Mouse (Mus musculus): Measurements from ENCODE around the gene Spp2. TPM values are rescaled to one million over a fixed set of nuclear protein-coding genes. Genes with fewer than 3 reads are reported as not detected.
A peak's percentile ranks its signal among the peaks of the same experiment; 100 is the strongest.

Gene Spp2
- total RNA-seq (2021), result under 1 TPM in 1 of 2 experiments, not detected in 1; 0.70 TPM

DNA sequence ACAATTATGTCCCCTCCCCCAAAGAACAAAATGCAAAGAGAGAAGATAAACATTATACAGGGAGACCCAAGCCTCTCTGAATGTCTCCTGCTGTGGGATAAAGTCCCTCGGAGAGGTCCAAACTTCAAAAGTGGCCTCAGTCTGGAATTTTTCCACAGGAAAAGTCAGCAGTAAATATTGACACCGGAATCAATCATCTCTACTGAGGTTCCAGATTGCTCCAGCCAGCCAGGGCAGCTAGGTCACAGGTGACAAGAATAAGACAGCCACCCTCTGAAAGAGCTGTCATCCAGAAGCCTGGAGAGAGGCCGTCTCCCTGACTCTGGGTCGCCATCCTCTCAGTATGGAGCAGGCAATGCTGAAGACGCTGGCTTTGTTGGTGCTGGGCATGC, at the start of gene Spp2:
TSS of gene Spp2 (plus strand) at position 155 of the 392 bp plus-strand sequence.
- intact Hi-C loops (cut with DNase I), result no loop called here
- no peak for DNase-seq

DNA sequence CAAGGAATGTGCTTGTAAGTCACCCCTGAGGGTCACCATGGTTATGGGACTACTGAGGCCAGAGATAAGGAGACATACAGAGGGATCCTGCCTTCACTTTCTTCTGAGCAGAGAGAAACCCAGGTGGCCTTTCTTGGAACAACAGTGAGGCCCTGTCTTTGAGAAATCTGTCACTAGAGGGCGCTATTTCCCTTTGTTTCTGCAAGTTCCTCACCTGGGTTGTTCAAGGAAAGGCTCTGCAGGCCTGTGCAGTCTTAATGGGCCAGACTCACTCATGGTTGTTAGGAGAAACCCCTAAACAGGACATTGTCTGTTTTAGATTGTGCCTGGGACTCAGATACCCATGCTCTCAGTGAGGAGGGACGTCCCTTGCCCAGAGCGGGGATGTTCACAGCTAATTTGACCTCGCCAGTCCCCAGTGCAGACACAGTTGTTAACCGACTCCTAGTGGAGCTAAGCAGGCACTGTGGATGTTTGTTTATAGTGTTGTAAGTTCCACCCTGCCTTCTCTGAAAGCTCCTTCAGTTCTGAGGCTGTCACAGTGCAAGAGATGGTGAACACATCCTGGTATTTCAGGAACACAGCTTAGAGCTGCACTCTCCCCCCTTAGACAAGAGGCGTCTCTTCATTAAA, 49.2 kb upstream of the Spp2 start:
- peak; percentile 51 for DNase-seq
- intact Hi-C loops (cut with DNase I), result loop anchor here (2.0 to 10.0 kb wide), 3 partner anchors 349 to 837 kb away; no protein-coding TSS in a partner anchor

DNA sequence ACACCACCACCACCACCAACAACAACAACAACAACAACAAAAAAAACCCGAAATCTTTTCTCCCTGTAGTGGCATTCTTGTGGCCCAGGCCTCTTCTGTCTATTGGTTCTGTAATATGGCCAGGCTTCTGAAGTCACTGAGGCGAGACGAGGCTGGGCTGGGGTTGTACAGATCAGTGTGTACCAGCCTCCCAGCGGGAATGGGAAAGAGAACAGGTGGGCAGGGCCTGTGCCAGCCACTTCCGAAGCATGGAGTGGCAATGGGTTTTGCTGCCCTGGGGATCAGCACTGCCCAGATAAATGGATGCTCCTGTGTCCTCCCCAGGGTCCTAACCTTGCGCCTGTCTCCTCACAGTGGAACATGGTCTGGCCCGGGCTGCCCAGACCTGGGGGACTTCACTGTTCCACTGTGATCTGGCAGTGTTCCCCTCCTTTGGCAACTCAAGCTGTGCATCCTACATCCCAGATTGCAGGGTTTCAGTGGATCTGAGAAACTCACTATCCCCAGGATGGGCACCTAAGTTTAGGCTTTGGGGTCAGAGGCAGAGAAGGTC, 48.6 kb upstream of the Spp2 start:
- intact Hi-C loops (cut with DNase I), result loop anchor here (2.0 to 10.0 kb wide), 3 partner anchors 349 to 837 kb away; no protein-coding TSS in a partner anchor
- peak; percentile 62 for DNase-seq

DNA sequence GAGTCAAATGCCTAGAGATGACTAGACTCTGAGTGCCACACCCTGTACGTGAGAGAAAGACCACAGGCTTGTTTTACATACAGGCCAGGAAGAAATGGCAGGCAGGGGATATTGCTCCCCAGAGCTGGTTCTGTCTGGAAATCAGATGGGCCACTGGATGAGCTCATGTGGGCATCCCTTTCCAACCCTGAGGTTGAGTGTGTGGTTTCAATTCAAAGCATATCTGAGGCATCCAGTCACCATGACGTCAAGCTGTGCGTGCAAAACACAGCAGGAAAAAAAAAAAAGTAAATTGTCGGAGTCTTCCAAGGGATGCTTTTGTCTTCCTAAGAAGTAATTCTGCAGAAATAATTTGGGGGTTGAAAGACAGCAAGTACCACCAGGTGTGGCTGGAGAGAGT, 45.7 kb upstream of the Spp2 start:
- intact Hi-C loops (cut with DNase I), result no loop called here
- no peak for DNase-seq

DNA sequence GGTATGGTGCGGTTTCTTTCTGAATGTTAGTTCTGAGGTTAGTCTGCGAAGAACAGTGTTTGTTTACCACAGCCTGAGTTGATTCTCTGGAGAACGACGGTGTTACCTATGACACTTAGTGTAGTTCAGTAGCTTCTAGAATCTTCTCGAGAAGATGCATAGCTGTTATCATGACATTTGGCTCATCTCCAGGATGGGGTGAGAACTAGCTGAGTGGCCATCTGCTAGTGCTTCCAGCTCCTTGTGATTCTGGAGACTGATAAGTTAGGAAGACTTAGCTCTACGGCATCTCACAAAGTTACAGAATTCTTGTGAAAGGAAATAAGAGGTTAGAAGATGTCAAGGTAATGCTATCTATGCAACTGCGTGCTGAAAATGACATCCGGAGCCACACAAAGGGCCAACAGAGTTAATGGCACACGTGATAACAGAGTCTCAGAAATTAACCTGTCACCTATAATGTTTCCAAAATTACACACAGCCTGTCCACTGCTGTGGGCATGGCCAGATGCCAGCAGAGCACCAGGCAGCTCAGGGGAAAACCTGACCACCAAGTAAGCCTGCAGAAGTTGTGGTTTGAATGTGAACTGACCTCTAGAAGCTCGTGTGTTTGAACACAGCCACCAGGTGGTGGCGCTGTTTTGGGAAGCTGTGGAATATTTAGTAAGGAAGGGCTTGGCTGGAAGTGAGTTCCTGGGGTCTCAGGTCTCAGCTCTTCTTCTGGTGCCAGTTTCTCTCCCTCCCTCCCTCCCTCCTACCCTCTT, 39.7 kb upstream of the Spp2 start:
- peak; percentile 19 for DNase-seq
- intact Hi-C loops (cut with DNase I), result no loop called here

DNA sequence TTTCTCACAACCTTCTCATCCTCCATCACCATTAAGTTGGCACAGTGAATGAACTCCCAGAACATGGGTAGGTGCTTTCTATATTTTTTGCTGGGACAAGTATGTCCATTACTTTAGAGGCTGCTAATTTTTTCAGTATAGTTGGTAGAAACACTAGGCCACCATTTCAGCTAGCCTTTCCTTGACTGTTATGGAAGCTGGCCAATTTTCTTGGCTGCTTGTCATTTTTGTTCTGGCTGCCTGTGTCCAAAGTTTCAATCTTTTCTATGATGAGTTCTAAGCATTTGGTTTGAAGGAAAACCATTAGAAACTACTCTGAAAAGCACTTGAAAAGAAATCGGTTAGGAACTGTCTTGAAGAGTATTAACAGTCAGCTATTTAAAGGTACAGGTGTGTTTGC, 28.3 kb upstream of the Spp2 start:
- intact Hi-C loops (cut with DNase I), result loop anchor here (5.0 kb wide), 1 partner anchor 769 kb away; no protein-coding TSS in a partner anchor

DNA sequence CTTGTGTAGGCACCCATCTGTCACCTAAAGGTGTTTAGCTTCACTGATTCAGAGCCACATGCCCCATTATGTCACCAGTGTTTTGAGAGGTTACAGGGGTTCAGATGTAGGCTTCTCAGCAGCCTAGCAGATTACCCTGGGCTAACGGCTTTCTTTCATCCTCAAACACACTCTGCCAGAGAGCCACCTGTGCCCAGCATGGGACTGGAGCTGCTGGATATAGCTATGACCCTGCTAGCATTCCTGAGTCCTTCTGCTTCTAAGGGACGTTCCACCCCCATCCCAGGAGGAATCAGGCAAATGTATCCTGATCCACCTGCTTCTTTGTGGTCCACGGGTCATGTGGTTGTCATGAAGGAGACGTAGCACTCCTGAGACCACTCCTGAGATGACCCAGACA, 15.1 kb upstream of the Spp2 start:
- DNase-seq, result no peak
- intact Hi-C loops (cut with DNase I), result no loop called here

More for the DNA sequence above, 28.3 kb upstream of the Spp2 start:
- DNase-seq, result no peak

DNA sequence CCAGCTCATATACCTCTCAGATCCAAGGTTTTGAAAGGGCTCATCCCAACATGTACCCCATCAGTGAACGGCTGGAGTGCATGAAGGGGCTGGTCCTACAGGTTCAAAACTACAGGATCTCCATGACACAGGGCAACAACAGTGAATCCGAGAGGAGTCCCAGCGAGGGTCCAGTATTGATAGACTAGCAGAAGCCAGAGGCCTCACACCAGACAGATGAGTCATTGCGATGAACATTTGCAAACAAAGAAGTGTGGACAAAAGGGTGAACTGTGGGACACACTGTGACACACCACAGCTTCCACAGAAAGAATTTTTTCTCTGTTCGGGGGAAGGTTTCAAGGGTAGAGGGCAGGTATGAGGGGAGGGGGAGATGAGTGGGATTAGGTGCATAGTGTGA, 13.4 kb upstream of the Spp2 start:
- DNase-seq, result no peak
- intact Hi-C loops (cut with DNase I), result no loop called here

DNA sequence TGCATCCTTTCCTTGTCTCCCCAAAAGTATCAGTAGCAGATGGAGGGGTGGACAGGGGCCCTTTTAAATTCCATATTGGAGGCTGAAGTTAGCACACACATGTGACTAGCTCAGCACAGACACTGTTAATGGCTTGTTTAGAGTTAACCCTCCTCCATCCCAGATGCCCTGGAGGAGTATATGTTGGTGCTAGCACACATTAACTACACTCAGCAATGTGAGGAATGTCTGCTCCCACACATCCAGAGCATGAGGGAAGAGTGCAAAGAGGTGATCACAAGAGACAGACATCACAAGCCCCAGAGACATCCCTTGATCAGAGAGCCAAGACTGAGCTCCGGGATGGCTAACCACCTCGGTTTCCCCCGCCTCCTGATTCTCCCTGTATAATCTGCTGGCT, 3.4 kb upstream of the Spp2 start:
- no peak for DNase-seq
- intact Hi-C loops (cut with DNase I), result no loop called here

DNA sequence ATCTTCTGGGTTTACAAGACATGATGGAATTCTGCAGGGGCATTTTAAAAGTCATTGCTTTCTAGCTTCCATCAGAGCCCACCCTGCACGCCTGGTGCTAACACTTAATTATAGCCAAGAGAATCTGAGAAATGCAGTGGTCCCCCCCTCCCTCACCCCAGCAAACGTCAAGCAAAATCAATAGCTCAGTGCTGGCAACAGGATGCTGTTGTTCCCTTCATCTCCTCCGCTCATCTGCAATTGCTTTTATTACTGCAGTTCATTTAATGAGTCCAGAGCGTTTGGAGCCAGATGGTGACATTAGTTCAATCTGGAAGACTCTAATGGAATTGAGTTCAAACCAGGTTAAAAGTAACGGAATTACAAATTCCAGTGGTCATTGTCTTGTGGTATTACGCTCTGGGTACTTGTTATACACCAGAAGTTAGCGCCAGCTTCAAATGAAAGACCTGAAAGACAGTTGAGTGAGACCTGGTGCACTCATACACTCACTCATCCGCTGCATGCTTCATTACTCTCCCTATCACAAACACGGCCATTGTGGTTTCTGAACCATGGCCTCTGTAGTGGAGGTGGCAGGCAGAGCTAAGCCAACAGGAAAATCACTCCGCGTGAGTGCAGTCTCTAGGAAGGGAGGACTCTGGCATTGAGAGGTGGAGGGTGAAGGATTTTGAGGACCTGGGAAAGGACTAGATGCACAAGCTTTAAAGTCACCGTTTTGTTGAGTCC, 519 bp upstream of the Spp2 start:
- intact Hi-C loops (cut with DNase I), result no loop called here

DNA sequence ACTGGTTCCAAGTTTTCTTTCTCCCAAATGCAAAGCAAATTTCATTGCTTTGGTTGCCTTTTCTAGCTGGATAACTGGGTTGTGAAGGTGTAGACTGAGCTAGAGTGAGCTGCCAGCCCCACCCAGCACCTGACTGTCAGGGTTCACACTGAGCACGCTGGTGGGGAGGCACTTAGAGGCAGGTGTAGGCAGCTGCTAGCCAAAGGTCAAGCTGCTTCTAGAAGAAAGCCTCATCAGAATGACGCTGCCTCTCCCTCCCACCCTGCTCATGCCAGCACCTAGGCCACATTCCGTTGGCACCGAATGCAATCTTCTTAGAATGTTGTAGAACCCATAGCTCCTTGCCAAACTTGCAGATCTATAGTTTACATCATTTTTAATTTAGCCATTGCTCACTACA, 1.6 kb downstream of the Spp2 start:
- no peak for DNase-seq
- intact Hi-C loops (cut with DNase I), result no loop called here

More for the DNA sequence above, 519 bp upstream of the Spp2 start:
- no peak for DNase-seq

DNA sequence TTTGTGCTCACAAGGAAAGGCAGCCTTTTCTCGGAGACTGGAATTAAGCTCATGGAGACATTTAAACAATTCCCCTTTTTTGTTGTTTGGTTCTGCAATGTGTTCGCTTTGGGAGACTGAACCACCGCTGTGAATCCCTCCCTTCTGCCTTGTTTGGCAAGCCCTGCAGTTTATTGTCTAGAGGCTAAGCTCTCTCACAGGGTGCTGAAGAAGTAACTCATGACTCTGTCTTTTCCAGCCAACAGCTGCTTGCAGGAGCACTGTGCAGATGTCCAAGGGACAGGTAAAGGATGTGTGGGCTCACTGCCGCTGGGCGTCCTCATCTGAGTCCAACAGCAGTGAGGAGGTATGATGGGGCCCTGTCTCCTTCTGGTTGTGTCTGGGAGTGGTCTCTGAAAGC, 5.3 kb downstream of the Spp2 start:
- no peak for DNase-seq
- intact Hi-C loops (cut with DNase I), result no loop called here

DNA sequence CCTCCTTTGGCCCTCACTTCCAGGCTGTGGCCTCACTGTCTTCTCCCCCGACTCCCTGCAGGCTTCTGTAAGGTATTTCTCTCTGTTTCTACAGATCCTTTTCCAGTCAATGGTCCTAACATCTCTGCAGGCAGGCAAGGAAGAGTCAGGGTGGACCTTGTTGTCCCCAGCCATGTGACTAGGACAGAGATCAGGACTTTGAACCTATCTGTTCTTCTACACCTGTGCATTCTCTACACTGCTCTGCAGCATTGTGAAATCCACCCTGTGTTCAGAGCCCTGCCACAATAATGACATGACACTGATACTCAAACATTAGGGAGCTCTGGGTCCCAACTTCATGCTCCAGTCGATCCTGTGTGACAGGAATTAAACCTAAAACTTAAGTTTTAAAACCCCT, 12.2 kb downstream of the Spp2 start:
- DNase-seq, result no peak
- intact Hi-C loops (cut with DNase I), result no loop called here

DNA sequence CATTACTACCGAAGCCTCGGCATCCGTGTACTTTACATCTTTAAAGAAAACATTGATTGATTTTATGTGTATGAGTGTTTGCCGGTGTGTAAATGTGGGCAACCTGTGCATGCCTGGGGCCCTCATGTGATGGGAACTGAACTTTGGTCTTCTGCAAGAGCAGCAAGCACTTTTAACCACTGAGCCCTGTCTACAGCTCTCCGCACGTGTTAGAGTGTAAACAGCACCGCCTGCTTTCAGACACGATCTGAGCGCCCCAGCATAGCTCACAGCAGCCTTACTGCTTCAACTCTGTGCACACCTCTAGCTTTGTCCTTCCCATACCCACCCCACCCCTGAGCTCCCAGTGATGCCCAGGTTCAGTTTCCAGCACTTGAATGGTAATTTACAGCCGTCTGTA, 15.3 kb downstream of the Spp2 start:
- intact Hi-C loops (cut with DNase I), result no loop called here
- no peak for DNase-seq

DNA sequence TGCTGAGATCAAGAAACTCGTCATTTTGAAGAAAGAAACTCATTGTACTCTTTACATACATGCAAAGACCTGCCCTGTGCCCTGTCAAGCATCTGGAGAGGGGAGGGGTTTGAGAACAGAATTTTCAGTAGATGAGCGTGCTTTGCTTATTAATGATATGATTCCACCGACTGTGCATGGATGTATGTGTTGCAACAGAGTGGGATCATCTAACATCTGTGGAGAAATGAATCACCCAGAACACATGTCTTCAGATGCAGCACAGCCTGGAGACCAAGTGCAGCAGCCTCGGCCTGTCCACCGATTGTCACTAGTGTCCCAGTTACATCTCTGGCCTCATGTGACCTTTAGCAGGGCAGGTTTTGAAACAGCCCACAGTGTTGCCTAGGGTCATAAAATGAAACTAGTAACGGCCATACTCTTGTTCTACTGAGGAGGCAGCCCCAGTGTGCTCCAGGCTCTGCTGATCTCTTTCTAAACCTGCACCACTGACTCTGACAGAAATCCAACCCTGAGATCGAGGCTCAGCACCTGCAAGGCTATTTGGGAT, 16.2 kb downstream of the Spp2 start:
- DNase-seq, result no peak
- intact Hi-C loops (cut with DNase I), result no loop called here

DNA sequence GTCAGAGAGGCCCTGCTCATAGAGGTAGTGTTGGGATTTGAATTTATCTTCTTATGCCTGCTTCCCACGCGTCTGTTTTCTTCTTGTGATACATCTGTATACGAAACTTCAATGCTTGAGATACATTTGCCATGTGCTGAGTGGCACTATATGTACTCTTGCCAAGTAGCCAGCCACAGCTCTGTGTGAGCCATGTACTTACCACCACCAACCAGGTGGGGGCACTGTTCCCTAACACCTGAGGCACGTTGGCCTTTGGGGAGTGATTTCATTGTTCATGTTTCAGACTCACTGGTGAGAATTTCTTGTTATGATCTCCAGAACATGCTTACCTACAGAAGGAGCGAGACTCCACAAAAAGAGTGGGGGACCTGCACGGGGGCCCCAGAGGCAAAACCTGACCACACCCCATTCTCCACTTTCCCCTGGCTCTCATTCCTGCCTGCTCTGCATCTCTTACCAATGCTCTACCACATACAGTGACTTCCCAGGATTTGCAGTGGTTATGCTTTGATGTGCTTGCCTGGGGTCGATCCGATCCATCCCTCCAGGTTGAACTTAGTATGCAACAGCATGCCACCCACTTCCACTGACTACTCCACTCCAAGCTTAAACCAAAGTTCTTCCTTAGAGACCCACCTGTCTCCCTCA, 18.0 kb downstream of the Spp2 start:
- intact Hi-C loops (cut with DNase I), result loop anchor here (5.0 kb wide), 1 partner anchor 318 kb away; no protein-coding TSS in a partner anchor

DNA sequence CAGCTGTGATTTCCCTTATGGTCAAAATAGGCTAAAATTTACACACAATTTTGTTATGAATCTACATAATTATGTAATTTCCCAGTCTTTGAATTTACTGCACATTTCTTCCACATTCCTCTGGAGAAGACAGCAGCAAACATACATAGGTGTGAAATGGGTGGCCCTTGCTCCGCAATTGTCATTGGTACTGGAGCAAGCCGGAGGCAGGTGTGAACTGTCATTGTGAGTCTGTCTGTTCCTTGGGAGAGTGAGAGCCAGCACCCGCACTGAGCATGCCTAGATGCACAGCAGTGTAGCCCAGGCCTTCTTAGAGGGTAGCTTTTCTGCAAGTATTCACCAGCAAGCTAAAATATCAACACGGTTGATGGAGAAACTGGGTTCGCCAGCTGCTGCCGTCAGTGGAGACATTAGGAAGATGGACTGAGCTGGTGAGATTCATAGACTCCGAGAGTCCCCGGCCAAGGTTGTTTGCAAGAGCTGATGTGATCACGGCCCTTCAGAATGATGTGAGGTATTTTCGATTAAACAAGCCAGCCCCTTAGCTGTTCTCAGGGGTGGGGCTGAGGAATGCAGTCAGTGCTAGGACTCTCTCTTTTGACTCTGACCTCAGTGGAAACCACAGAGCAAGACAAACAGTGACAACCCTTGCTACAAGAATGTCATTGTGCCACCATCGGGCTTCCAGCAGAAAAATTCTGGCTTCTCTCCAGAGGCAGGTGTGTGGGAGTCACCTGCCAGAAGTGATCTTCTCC, 21.4 kb downstream of the Spp2 start:
- no peak for DNase-seq
- intact Hi-C loops (cut with DNase I), result loop anchor here (5.0 kb wide), 1 partner anchor 314 kb away; no protein-coding TSS in a partner anchor

More for the DNA sequence above, 18.0 kb downstream of the Spp2 start:
- peak; percentile 80 for DNase-seq

DNA sequence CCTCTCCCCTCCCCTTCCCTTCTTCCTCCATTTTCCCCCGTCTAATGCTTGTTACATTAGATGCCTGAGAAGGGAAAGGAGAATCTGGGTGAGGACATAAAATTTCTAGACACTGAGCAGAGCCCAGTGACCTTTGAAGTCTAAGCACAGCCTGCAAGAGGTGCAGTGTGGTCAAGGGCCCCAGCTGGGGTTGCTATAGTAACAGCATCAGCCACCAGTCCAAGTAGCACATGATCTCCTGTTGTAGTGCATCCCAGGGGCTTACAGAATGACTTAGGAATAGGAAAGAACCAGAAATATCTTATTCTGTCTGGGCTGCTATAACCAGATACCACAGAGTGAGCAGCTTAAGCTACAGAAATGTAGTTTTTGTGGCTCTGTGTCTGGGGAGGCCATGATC, 22.7 kb downstream of the Spp2 start:
- intact Hi-C loops (cut with DNase I), result loop anchor here (5.0 kb wide), 1 partner anchor 313 kb away; no protein-coding TSS in a partner anchor
- no peak for DNase-seq

DNA sequence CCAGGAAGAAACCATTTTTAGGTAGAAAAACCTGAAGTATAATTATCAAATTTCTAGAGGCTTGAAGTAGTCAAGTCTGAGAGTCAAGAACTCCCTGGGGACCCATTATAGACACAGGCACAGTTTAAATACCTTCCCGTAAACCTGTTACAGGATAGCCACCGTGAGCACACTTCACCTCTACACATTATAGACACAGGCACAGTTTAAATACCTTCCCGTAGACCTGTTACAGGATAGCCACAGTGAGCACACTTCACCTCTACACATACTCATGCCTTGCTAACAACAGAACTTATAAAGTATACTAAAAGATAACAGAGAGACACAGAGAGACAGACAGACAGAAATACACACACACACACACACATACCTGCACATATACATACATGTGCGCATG, 24.5 kb downstream of the Spp2 start:
- DNase-seq, result no peak
- intact Hi-C loops (cut with DNase I), result no loop called here
